Mouse (Mus musculus) layer of hippocampus, adult 2 months (tissue): ENCODE measurements around the gene Lyz2. TPM values are rescaled to one million over a fixed set of nuclear protein-coding genes. Genes with fewer than 3 reads are reported as not detected.
"Not testable (repeated sequence)": the region's sequence is repeated elsewhere in the genome, so short reads cannot be mapped to it uniquely, and the experiment has no call there.

Source experiments
- DNase-seq, 2 experiments: peaks; one replicate each; pipeline ENCODE4 v3.0.0; 2022; ENCODE audit warnings: low spot score in 2 of 2
- H3K27ac ChIP-seq: fragments of 200-600 bp; 2 replicates; pipeline ENCODE4 v1.8.1; 2022
- H3K4me3 ChIP-seq: fragments of 200-600 bp; 2 replicates; pipeline ENCODE4 v1.8.1; 2022; ENCODE audit warnings: mild to moderate bottlenecking
- CTCF ChIP-seq: fragments of 200-600 bp; conservative IDR thresholded peaks from 2 replicates; pipeline ENCODE4 v1.8.1; 2022; ENCODE audit warnings: antibody characterized with exemption, mild to moderate bottlenecking, moderate library complexity
- long read RNA-seq, 2 experiments: library from polyadenylated mRNA; stranded (forward); transcript quantifications; one replicate each; pipeline ENCODE4 v2.0.0; 2021; ENCODE audit warnings: borderline mapping rate in 2 of 2
- total RNA-seq, 2 experiments: library from RNA; stranded (reverse); gene quantifications; 2 replicates each; pipeline ENCODE4 v1.2.3; 2021

The Lyz2 gene
- 10 to 100 TPM; 11.5 to 14.1 TPM for total RNA-seq
- long read RNA-seq, experiment 1, transcript Lyz2-201 (4 exons, 1,316 nt): major isoform, 11 of 12 reads
- long read RNA-seq, experiment 1, partial matches to known transcripts: 1 of 12 reads
- long read RNA-seq, experiment 1, other reads (novel, unspliced or antisense): 0 of 12 reads
- long read RNA-seq, experiment 2, transcript Lyz2-201 (4 exons, 1,316 nt): major isoform, 6 of 7 reads
- long read RNA-seq, experiment 2, partial matches to known transcripts: 1 of 7 reads
- long read RNA-seq, experiment 2, other reads (novel, unspliced or antisense): 0 of 7 reads

- Histone ChIP-seq H3K27ac (no peak within 1 kb of the TSS), H3K4me3 (no peak within 1 kb of the TSS)
- DNase-seq: no peak
- no peak for TF ChIP-seq CTCF
These were observed at the start of gene Lyz2 for GRCm38 (mm10) chr10:117282049-117282448. Gene Lyz2, minus strand, starts transcription at chr10:117282321.

- Histone ChIP-seq H3K4me3 (no peak overlapping the region), H3K27ac (no peak overlapping the region)
- peak; percentile 71 for TF ChIP-seq CTCF
- no peak for DNase-seq
These were observed 48.4 kb upstream of the Lyz2 start for GRCm38 (mm10) chr10:117330521-117330920.

- no peak overlapping the region for H3K4me3 ChIP-seq
These were observed 41.7 kb upstream of the Lyz2 start for GRCm38 (mm10) chr10:117323782-117324181.

GRCm38 (mm10) chr10:117322630-117323029, 40.5 kb upstream of the Lyz2 start:
- DNase-seq: no peak
- Histone ChIP-seq H3K4me3 (no peak overlapping the region), H3K27ac (no peak overlapping the region)
- no peak for TF ChIP-seq CTCF

More at GRCm38 (mm10) chr10:117323782-117324181, 41.7 kb upstream of the Lyz2 start:
- DNase-seq: no peak
- no peak for TF ChIP-seq CTCF
- H3K27ac ChIP-seq: no peak overlapping the region

GRCm38 (mm10) chr10:117320571-117320981, 38.5 kb upstream of the Lyz2 start:
- TF ChIP-seq CTCF: no peak
- no peak for DNase-seq
- no peak overlapping the region for H3K4me3 ChIP-seq
- H3K27ac ChIP-seq: no peak overlapping the region

- no peak for DNase-seq
- Histone ChIP-seq H3K27ac (no peak overlapping the region), H3K4me3 (no peak overlapping the region)
- TF ChIP-seq CTCF: no peak
These were observed 34.3 kb upstream of the Lyz2 start for GRCm38 (mm10) chr10:117316391-117316790.

GRCm38 (mm10) chr10:117313133-117313532, 31.0 kb upstream of the Lyz2 start:
- no peak for TF ChIP-seq CTCF
- H3K4me3 ChIP-seq: no peak overlapping the region
- no peak overlapping the region for H3K27ac ChIP-seq
- no peak for DNase-seq

- no peak for DNase-seq
These were observed 30.0 kb upstream of the Lyz2 start for GRCm38 (mm10) chr10:117312168-117312567.

GRCm38 (mm10) chr10:117304371-117304770, 22.2 kb upstream of the Lyz2 start:
- no peak for DNase-seq
- TF ChIP-seq CTCF: no peak
- Histone ChIP-seq H3K27ac (no peak overlapping the region), H3K4me3 (no peak overlapping the region)

More at GRCm38 (mm10) chr10:117312168-117312567, 30.0 kb upstream of the Lyz2 start:
- no peak for TF ChIP-seq CTCF
- Histone ChIP-seq H3K4me3 (no peak overlapping the region), H3K27ac (no peak overlapping the region)

GRCm38 (mm10) chr10:117301688-117302087, 19.6 kb upstream of the Lyz2 start:
- no peak for DNase-seq
- Histone ChIP-seq H3K27ac (no peak overlapping the region), H3K4me3 (no peak overlapping the region)
- no peak for TF ChIP-seq CTCF

- Histone ChIP-seq H3K4me3 (no peak overlapping the region), H3K27ac (no peak overlapping the region)
- no peak for DNase-seq
- no peak for TF ChIP-seq CTCF
These were observed 17.9 kb upstream of the Lyz2 start for GRCm38 (mm10) chr10:117299901-117300520.

GRCm38 (mm10) chr10:117299106-117299505, 17.0 kb upstream of the Lyz2 start:
- TF ChIP-seq CTCF: no peak
- no peak overlapping the region for H3K4me3 ChIP-seq
- H3K27ac ChIP-seq: no peak overlapping the region
- DNase-seq: no peak

- no peak for TF ChIP-seq CTCF
- Histone ChIP-seq H3K4me3 (no peak overlapping the region), H3K27ac (no peak overlapping the region)
- DNase-seq: no peak
These were observed 16.2 kb upstream of the Lyz2 start for GRCm38 (mm10) chr10:117298336-117298735.

- no peak for TF ChIP-seq CTCF
- Histone ChIP-seq H3K4me3 (no peak within 1 kb of the TSS), H3K27ac (no peak within 1 kb of the TSS)
- DNase-seq: no peak
These were observed 10.6 kb upstream of the Lyz2 start, which contains the start of gene Lyz1 for GRCm38 (mm10) chr10:117292671-117293070. Gene Lyz1, minus strand, starts transcription at chr10:117292868.

GRCm38 (mm10) chr10:117290936-117291335, 8.8 kb upstream of the Lyz2 start:
- not testable (repeated sequence) for H3K27ac ChIP-seq, H3K4me3 ChIP-seq, DNase-seq
